Mouse (Mus musculus): ENCODE results near the gene Tpgs1.

Tpgs1 gene

GRCm38 (mm10) chr10:79668771-79669575 is at the start of gene Tpgs1:
Gene Tpgs1 (plus strand): TSS chr10:79669369.
- peak; percentile 95 to 97 for DNase-seq (ENCODE audit: low spot score in 2 of 2)

- DNase-seq (ENCODE audit: low spot score in 2 of 2) = no peak
These were observed 45.2 kb upstream of the Tpgs1 start for GRCm38 (mm10) chr10:79623950-79624349.

- DNase-seq (ENCODE audit: low spot score in 2 of 2) = no peak
These were observed 43.8 kb upstream of the Tpgs1 start for GRCm38 (mm10) chr10:79625398-79625797.

- DNase-seq (ENCODE audit: low spot score in 2 of 2) = no peak
These were observed 43.0 kb upstream of the Tpgs1 start for GRCm38 (mm10) chr10:79626156-79626555.

DNA sequence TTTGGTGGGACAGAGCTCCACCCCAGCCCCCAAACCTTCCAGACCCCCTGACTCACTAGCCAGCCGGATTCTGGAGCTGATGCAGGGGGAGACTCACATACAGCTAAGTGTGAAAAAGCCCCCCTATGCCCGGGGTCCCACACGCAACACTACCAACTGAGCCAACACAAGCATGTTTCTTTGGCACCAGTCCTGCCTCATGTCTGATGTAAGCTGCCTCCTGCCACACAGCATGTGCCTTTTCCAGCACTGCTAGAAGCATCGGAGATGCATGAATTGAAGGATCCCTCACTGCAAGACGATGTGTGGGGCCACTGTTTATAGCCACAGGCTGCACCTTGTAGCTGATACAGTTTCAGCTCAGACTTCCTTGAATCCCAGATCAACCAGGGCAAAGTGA is 40.8 kb upstream of the Tpgs1 start:
- no peak for DNase-seq (ENCODE audit: low spot score in 2 of 2)

DNA sequence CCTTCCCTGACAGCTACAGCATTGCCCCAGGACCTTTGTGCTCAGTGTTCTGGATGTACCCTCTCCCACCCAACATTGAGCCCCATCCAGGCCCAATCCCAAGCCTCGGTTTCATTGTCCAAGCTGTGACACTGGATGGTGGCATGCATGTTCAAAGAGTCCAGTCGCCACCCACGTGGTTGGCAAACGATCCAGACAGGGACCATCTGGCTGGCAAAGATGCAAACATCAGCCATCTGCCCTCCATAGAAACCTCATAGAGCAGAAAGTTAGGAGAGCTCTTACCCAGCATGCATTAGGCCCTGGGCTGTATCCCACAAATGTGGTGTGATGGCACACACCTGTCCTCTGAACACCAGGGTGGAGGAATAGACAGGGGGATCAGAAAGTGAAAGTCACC is 37.7 kb upstream of the Tpgs1 start:
- DNase-seq (ENCODE audit: low spot score in 2 of 2) = peak; percentile 54 to 69

GRCm38 (mm10) chr10:79633006-79633777 is 36.0 kb upstream of the Tpgs1 start:
- peak; percentile 55 to 63 for DNase-seq (ENCODE audit: low spot score in 2 of 2)

GRCm38 (mm10) chr10:79636287-79636686 is 32.9 kb upstream of the Tpgs1 start:
- no peak for DNase-seq (ENCODE audit: low spot score in 2 of 2)

- DNase-seq (ENCODE audit: low spot score in 2 of 2) = peak; percentile 82 to 86
These were observed 31.8 kb upstream of the Tpgs1 start, which contains the start of gene Shc2 for GRCm38 (mm10) chr10:79637128-79638110. Gene Shc2 (minus strand): TSS chr10:79637918.

DNA sequence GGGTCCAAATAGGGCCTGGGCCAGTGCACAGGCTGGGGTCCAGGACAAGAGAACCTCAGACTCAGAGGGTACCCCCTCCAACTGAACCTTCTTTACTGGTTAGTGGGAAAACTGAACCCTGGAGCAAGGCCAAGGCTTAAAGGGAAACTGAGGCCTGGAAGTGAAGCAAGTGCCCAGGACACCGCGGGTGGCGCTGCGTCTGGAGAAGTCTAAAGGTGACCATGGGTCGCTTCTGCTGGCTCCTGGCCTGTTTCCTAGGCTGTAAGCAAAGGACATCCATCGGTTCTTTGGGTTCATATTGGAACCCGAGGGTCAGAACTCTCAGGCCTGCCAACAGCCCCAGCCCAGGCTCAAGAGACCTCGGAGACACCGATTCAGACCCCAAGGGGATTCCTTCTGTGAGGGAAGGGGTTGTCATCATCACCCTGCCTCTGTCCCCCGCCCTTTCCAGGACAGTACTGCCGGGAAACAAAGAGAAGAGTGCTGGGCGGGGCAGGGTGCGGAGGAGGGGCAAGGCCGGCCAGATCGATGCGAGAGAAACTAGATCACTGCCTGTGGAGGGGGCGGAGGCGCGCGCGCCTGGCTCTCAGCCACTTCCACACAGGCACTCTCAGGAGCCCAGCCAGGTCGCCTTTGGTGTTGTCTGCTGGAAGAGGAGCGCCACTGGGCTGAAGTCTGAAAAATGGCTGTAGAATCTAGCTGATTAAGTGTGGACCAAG is 30.5 kb upstream of the Tpgs1 start:
- peak; percentile 74 to 75 for DNase-seq (ENCODE audit: low spot score in 2 of 2)

GRCm38 (mm10) chr10:79645711-79646110 is 23.5 kb upstream of the Tpgs1 start, which contains the start of gene Odf3l2:
Gene Odf3l2 (minus strand): TSS chr10:79645738.
- DNase-seq (ENCODE audit: low spot score in 2 of 2) = no peak

DNA sequence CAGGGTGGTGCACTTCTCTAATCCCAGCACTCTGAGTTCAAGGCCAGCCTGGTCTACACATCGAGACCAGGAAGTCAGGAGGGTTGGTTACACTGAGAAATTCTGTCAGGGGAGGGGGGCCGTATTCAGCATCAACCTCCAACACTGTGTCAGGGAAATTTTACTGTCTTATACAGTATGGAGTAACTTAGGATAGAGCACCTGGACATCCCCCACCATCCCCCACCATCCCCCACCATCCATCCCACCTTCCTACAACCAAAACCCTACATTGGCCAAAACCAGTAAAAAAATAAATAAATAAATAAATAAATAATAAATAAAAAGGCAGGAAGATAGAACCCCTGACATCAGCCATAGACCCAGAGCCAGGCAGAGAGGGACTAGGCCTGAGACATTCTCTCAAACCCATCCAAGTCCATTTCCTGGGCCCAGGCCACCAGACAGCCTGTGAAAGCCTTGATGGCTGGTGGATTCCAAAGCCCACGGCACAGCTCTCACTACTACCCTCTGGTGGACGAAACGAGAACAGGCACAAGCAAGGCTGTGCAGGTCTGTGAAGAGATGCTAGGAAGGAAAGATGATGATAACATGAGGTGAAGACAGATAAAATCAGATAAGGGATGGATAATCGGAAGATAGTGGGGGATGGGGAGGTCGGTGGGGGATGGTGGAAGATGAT is 20.0 kb upstream of the Tpgs1 start:
- peak; percentile 87 for DNase-seq (ENCODE audit: low spot score in 2 of 2)

- DNase-seq (ENCODE audit: low spot score in 2 of 2) = no peak
These were observed 16.4 kb upstream of the Tpgs1 start for GRCm38 (mm10) chr10:79652789-79653188.

DNA sequence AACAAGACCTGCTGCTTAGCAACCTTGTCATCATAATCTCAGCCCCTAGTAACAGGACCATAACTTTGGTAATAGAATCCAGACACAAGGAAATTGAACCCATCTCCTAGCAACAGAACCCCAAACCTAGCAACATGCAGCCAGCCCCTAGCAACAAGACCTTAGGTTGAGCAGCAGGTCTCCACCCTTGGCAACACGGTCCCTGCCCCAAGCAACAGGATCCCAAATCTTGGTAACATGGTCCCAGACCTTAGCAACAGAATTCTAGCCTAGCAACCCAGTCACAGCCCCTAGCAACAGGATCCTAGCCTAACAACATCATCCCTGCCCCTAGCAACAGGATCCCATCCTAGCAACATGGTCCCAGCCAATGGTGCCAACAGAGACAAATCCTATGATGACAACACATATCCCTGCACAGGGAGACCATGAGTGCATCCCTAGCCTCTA is 14.2 kb upstream of the Tpgs1 start:
- DNase-seq (ENCODE audit: low spot score in 2 of 2) = peak; percentile 50 to 52

- no peak for DNase-seq (ENCODE audit: low spot score in 2 of 2)
These were observed 10.3 kb upstream of the Tpgs1 start for GRCm38 (mm10) chr10:79658829-79659228.

DNA sequence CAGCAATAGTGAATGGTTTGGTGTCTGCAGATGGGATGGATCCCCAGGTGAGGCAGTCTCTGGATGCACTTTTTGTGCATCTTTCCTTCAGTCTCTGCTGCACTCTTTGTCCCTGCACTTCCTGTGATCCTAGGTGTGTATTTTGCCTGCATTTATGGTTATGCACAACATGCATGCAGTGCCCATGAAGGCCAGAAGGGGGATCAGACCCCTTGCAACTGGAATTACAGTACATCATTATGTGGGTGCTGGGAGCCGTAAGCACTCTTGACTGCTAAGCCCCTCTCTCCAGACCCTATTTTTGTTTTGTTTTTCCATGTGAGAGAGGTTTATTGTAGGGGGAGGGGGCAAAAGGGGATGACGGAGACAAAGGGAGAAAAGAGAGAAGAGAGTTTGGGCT is 8.9 kb upstream of the Tpgs1 start:
- no peak for DNase-seq (ENCODE audit: low spot score in 2 of 2)

DNA sequence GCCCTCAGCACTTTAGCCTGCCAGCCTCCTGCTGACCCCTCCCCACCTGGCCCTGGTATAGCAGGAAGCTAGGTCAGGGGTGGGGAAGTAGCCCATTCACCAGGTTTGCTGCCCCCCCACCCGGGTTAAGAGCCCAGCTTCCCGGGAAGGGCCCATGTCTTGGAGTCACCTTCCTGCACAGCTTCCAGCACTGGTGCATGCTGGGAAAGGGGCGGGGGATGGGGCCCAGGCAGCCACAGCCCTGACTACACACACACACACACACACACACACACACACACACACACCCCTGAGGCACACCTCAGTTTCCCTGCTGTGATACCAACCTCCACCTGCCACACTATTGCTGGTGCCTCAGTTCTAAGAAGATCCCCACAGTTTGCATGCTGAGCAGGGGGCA is 7.3 kb upstream of the Tpgs1 start:
- no peak for DNase-seq (ENCODE audit: low spot score in 2 of 2)

GRCm38 (mm10) chr10:79664131-79664665 is 5.0 kb upstream of the Tpgs1 start, which contains the start of gene Madcam1:
Gene Madcam1 (plus strand): TSS chr10:79664559.
- DNase-seq (ENCODE audit: low spot score in 2 of 2) = peak; percentile 72

DNA sequence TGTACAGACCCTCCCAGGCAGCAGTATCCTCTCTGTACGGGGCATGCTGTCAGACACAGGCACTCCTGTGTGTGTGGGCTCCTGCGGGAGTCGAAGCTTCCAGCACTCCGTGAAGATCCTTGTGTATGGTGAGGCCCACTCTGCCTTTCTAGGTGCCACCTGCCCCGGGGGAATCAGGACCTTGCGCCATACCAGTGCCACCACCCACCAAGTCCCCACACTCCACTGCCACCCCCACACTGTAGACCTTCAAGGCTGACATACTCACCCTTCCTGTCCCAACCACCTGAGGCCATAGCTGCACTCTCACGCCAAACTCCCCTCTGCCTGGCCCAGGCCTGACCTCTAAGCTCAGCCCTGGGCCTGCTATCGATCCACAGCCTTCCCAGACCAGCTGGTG is 4.1 kb upstream of the Tpgs1 start:
- no peak for DNase-seq (ENCODE audit: low spot score in 2 of 2)

- no peak for DNase-seq (ENCODE audit: low spot score in 2 of 2)
These were observed 2.7 kb upstream of the Tpgs1 start for GRCm38 (mm10) chr10:79666493-79666892.
